Mouse (Mus musculus) G1E (cell line): Measurements from ENCODE around the gene Dmtf1.

Experiments used
- CTCF ChIP-seq: IDR thresholded peaks from 2 replicates; pipeline ENCODE4 v1.5.1; 2012; ENCODE audit warnings: low read depth, low read length, inconsistent platforms, mixed read lengths
- GATA1 ChIP-seq: IDR thresholded peaks from 2 replicates; pipeline ENCODE4 v1.6.1; 2012; ENCODE audit warnings: borderline replicate concordance, low read length, inconsistent platforms, mixed read lengths
- TAL1 ChIP-seq: conservative IDR thresholded peaks from 2 replicates; pipeline ENCODE4 v1.6.1; 2012; ENCODE audit warnings: low read depth, low read length, inconsistent platforms, mixed read lengths

- no peak for TF ChIP-seq CTCF
- no peak for TF ChIP-seq TAL1
- no peak for TF ChIP-seq GATA1
Observed at GRCm38 (mm10) chr5:9109582-9109981, 52.0 kb downstream of the Dmtf1 start.
